Mouse (Mus musculus) cortical plate, adult 2 months (tissue): ENCODE results near the gene Ftl1-ps1. TPM values are rescaled to one million over a fixed set of nuclear protein-coding genes. Genes with fewer than 3 reads are reported as not detected.

Experiments
- H3K27ac ChIP-seq: fragments of 200-500 bp; 2 replicates; pipeline ENCODE4 v1.5.1; 2012; ENCODE audit warnings: low read length, control low read depth, inconsistent platforms; ENCODE audit not compliant: insufficient read depth
- H3K4me1 ChIP-seq: fragments of 200-500 bp; 2 replicates; pipeline ENCODE4 v1.6.1; 2011; ENCODE audit warnings: low read length; ENCODE audit not compliant: control insufficient read depth, insufficient read depth
- H3K4me3 ChIP-seq: fragments of 200-500 bp; 2 replicates; pipeline ENCODE4 v1.5.1; 2011; ENCODE audit warnings: mild to moderate bottlenecking, low read length, control low read depth; ENCODE audit not compliant: insufficient read depth
- CTCF ChIP-seq: fragments of 200-500 bp; IDR thresholded peaks from 2 replicates; pipeline ENCODE4 v1.5.1; 2011; ENCODE audit warnings: mild to moderate bottlenecking, control low read depth, low read length; ENCODE audit not compliant: insufficient read depth; ENCODE audit errors: extremely low read depth
- POLR2A ChIP-seq: fragments of 200-500 bp; IDR thresholded peaks from 2 replicates; pipeline ENCODE4 v1.6.1; 2011; ENCODE audit warnings: mild to moderate bottlenecking, low read length, control low read depth; ENCODE audit not compliant: insufficient read depth; ENCODE audit errors: extremely low read depth
- polyA plus RNA-seq: library from polyadenylated mRNA; depleted of rRNA; stranded (reverse); fragments of >200 nt; gene quantifications from 2 replicates; pipeline ENCODE4 v1.2.3, GENCODE M21; 2012; rRNA removed

The Ftl1-ps1 gene
- polyA plus RNA-seq = 33.4 and 35.4 TPM in 2 replicates

DNA sequence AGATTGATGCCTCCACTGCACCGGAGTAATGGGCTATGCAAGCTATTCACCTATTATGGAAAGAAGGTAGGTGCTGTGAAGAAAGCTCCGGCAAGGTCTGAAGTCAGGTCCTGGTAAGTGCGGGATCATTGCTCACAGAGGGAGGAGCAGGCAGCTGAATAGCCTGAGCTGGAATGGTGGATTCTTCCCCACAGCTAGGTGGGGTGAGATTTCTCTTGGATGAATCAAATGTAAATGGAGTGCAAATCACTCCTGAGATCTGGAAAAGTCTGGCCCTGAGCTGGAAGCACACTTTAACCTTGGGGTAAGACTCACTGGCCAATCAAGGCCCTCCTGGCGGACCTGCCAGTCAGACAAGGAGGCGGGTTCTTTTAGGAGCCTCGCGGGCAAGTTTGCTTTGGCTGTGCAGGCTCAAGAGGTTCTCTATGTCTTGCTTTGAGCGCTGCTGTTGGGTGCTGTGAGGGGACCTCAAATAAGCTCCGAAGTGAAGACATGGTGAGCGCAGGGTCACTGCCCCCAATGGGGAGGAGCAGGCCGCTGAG lies at the start of gene Ftl1-ps1:
TSS of gene Ftl1-ps1 (plus strand) at position 397 of the 542 bp plus-strand sequence.
- H3K4me3 ChIP-seq = no peak within 1 kb of the TSS
- no peak for TF ChIP-seq CTCF
- no peak for TF ChIP-seq POLR2A
- no peak within 1 kb of the TSS for H3K27ac ChIP-seq
- no peaks in the 10 kb centered on the region for H3K4me1 ChIP-seq

DNA sequence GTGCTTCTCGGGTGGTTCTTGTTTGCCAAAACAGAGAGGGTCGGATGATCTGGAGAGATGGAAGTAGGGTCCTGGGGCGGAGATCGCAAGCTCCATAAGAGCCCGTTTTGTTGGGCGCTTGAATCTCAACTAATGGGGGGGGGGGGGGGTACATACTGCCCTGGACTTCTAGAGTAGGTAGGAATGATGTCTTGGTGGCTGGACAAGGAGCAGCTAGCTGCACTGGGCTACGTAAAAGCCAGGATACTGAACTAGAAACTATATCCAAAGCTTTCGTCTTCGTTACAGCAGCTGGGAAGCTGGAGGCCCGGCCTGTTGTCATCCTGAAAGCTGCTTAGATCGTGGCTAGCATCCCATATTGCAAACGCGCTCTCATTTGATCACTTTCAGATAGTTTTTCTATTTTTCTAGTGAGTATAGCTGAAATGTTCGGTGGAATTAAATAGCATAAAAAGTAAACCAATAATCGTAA lies 49.0 kb upstream of the Ftl1-ps1 start:
- TF ChIP-seq POLR2A (no peak), CTCF (no peak)
- Histone ChIP-seq H3K4me3 (peak overlapping the region; percentile 77), H3K27ac (no peak overlapping the region), H3K4me1 (peaks cover 1% of the 10 kb centered on the region; the same call in 1 of the 2 replicates)

DNA sequence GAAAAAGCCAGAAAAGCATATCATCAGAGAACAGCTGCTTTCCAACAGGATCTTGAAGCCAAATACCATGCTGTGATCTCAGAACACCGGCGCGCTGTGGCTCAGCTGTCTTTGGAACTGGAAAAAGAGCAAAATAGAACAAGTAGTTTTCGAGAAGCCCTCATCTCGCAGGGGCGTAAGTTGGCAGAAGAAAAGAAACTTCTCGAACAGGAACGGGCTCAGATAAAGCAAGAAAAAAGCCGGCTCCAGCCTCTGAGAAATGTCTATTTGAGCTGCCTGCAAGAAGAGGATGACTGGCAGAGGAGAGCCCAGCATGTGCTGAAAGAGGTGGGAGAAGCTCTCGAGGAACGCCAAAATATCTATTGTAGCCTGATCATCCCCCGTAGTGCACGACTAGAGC lies 43.0 kb upstream of the Ftl1-ps1 start:
- TF ChIP-seq POLR2A (no peak), CTCF (no peak)
- Histone ChIP-seq H3K4me3 (no peak overlapping the region), H3K4me1 (0 out of 2 replicates have a peak, but pooled peaks cover 1% of the 10 kb centered on the region), H3K27ac (no peak overlapping the region)

DNA sequence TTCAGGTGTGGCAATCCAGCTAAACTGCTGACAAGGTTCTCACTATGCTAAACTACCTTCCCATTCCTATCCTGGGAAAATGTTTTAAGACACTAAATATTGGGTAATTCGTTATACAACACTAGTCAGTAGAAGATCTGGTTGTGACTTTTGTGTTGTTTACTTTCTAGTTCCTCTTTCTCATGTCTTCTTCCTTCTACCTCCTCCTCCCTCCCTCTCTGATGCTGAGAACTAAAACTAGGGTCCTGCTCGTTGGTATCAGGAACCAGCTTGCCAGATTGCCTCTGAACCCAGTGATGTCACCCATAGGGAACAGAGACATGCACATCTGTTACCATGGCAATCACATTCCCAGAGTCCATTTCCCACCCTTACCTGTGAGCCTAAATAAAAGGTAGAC lies 37.3 kb upstream of the Ftl1-ps1 start:
- Histone ChIP-seq H3K4me1 (no peaks in the 10 kb centered on the region), H3K27ac (no peak overlapping the region), H3K4me3 (no peak overlapping the region)
- TF ChIP-seq CTCF (no peak), POLR2A (no peak)

DNA sequence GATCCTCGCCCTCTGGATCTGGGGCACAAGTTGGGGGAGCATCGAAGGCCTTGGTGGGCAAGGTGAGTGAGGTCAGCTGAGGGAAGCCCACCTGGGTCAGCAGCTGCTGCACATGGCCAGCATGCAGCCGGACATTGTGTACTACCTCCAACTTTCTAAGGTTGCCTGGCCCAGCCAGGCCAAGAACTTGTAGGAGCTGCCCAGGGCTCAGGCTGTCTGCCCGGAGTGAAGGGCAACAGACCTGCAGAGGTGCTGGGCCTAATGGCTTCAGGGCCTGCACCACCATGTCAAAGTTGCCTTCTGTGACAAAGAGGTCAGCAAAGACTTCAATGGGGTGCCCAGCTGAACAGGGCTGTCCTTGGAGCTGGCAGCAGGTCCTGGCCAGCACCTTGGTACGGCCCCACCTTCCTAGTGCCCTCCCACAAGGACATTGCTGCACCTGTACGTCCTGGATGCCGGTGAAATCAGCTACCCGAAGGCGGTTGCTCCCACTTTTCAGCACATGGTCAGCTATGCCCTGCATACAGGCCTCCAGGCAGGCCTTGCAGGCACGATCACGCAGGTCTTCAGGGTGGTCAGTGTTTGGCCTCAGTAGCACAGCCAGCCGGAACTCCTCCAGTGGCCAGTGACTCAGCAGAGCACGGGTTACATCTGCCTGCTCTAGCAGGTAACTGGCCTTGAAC lies 36.2 kb upstream of the Ftl1-ps1 start:
- TF ChIP-seq CTCF (no peak), POLR2A (no peak)
- H3K4me3 ChIP-seq = no peak overlapping the region
- no peak overlapping the region for H3K27ac ChIP-seq
- H3K4me1 ChIP-seq = no peaks in the 10 kb centered on the region

DNA sequence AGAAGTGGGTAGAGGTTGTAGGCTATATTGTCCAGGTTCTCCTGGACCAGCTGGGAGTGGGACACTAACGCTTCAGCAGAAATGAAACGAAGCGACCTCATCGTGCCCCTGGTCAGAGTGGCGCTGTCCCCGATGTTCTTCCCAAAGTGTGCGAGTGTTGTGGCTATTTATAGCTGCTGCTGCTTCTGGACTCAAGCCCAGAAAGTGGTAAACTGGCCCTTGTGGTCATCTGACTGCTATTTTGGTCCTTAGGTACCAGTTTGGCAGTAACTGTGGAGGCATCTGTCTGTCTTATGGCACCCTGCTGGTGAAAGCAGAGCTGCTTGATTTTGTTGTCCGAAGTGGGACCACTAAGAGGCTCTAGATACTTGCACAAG lies 35.6 kb upstream of the Ftl1-ps1 start, which contains the start of gene Lrrc14b:
TSS of gene Lrrc14b (minus strand) at position 147 of the 377 bp plus-strand sequence.
- Histone ChIP-seq H3K4me1 (no peaks in the 10 kb centered on the region), H3K27ac (no peak within 1 kb of the TSS), H3K4me3 (no peak within 1 kb of the TSS)
- TF ChIP-seq CTCF (no peak), POLR2A (no peak)

DNA sequence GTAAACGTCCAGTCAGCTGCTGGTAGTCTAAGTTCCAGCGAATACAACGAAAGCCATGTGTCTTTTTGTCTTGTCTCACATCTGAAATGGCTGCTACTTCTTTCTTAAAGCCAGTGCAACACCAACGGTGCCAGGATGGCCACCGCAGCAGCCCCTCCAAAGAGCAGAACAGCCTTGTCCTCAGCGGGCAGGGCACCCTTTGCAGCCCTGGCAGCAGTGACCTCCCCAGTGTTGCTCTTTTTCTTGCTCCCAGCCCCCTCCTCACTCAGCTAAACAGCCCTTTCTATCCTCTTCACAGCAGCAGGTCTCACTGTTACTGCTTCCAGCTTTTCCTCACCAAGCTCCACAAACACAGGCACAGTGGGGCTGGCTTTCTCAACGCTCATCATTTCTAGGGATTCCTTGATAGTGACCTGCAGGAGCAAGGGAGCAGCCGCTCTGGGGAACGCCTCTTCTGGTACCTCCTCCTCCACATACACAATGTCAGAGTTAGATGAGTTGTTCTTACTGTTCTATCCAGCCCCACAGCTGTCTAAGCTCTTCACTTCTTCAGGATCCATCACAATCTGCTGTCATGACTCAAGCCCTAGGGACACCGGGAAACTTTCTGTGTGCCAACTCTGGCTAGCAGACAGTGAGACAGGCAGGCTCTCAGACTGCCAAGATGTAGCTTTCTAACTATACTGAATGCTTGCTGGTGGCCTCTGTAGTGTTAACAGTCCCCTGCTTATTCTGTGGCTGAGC lies 17.8 kb upstream of the Ftl1-ps1 start:
- TF ChIP-seq POLR2A (no peak), CTCF (no peak)
- H3K4me3 ChIP-seq = no peak overlapping the region
- no peak overlapping the region for H3K27ac ChIP-seq
- no peaks in the 10 kb centered on the region for H3K4me1 ChIP-seq

DNA sequence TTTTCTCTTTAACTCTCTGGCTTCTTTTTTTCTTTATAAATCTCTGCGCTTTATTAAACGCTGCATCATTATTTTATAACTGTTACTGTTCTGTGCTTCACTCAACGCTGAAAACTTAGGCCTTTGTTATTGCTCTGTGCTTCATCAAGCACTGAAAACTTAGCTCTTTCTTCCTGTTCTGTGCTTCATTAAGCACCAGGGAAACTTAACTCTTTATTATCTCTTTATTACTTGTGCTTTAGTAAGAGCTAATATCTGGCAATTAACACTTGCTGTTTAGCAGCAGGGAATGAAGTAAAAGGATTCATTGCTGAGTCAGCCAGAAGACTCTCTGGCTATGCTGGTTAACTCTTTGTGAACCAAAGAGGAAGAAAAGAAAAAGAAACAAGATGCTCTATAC lies 17.2 kb upstream of the Ftl1-ps1 start:
- H3K27ac ChIP-seq = no peak overlapping the region
- no peaks in the 10 kb centered on the region for H3K4me1 ChIP-seq
- no peak for TF ChIP-seq CTCF
- no peak for TF ChIP-seq POLR2A
- no peak overlapping the region for H3K4me3 ChIP-seq

DNA sequence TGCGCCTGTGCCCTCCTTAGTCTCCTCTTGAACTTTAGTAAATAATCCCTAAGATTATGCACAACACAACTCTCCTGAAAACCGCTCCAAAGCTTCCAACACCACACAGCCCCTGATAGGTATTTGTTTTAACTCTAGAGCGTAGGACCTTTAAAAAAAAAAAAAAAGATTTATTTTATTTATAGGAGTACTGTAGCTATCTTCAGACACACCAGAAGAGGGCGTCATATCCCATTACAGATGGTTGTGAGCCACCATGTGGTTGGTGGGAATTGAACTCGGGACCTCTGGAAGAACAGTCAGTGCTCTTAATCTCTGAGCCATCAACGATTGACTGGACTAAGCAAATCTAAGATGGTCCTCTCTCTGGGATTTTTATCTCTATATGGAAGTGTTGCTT lies 9.8 kb upstream of the Ftl1-ps1 start:
- no peak for TF ChIP-seq CTCF
- TF ChIP-seq POLR2A = no peak
- Histone ChIP-seq H3K27ac (no peak overlapping the region), H3K4me3 (peak overlapping the region; percentile 95; the same call in 1 of the 2 replicates), H3K4me1 (no peaks in the 10 kb centered on the region; the same call in 1 of the 2 replicates)

DNA sequence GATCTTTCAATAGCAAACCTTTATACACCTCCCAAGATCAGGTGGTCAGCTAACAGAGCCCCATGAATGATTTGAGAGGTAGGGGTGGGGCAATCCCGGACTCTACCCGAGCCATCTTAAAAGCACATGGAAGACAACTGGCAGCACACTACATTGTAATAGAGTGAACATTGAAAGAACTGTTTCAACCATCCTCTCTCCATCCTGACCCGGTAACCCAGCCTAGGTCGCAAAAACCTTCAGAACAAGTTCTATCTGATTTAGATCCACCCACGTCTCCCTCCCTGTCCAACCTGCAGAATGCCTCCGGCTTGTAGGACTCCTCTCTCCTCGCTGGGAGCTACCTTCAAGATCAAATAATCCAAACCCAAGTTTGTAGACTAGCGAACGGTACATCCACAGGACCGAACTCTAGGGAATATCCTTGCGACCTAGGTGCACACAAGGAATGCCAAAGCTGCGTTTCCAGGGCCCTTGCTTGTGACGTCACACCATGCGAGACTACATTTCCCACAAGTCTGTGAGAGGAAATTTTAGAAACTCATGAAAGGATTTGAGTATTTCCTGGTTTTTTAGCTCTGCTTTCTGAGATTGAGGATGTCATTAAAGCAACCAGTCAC lies 9.0 kb upstream of the Ftl1-ps1 start, which contains the start of gene Zfp72:
TSS of gene Zfp72 (minus strand) at position 466 of the 620 bp plus-strand sequence.
- H3K4me1 ChIP-seq = no peaks in the 10 kb centered on the region; the same call in 1 of the 2 replicates
- peak; percentile 68 for TF ChIP-seq POLR2A
- TF ChIP-seq CTCF = no peak
- H3K4me3 ChIP-seq = peak within 1 kb of the TSS; percentile 95
- H3K27ac ChIP-seq = no peak within 1 kb of the TSS; the same call in 1 of the 2 replicates
